Mouse (Mus musculus): ENCODE measurements around the gene Cilp2. TPM values are rescaled to one million over a fixed set of nuclear protein-coding genes. Genes with fewer than 3 reads are reported as not detected.

Cilp2 gene
- total RNA-seq, 2 experiments from 2014 or later, result not detected

DNA sequence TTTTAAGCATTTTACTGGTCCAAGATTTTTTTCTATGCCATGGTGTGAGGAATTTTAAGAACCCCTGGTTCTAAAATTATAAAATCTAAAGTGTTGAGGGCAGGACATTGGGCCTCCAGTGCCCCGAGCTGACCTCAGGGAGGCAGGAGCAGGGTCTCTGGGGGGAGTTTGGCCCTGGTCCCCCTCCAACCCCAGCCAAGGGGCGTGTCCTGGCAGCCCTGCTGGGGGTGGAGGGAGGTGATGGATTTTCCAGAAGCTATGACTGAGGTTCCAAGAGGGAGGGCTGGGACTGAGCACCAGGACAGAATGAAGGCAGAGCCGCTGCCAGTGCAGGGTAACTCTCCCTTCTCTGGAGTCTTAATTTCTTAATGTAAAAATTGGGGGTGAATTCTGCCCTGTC lies 9.5 kb downstream of the Cilp2 start:
- ATAC-seq (replicated peaks; ENCODE audit: low FRiP score, low TSS enrichment, poor library complexity, severe bottlenecking), result no peak

- ATAC-seq (replicated peaks; ENCODE audit: low FRiP score, low TSS enrichment, poor library complexity, severe bottlenecking), result no peak
These were observed 10.1 kb downstream of the Cilp2 start for GRCm38 (mm10) chr8:69877396-69877795.

DNA sequence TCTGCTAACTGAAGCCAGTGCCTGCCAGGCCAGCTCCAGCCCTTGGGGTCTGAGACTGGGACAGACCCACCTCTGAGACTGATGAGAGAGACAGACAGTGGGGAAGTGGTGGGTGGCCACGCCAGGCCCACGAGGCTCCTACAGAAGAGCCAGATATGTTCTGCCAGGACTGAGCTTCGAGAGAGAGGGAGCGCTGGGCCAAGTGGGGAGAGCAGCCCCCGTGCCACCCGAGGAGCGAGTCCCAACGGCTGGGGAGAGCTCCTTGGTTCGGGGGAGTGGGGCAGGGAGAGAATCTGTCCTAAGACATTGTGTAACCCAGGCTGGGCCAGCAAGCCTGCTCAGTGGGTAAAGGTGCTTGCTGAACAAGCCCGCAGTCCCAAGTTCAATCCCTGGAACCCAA lies 10.5 kb downstream of the Cilp2 start:
- no peak for ATAC-seq (replicated peaks; ENCODE audit: low FRiP score, low TSS enrichment, poor library complexity, severe bottlenecking)

- ATAC-seq (replicated peaks; ENCODE audit: low FRiP score, low TSS enrichment, poor library complexity, severe bottlenecking), result no peak
These were observed 11.4 kb downstream of the Cilp2 start for GRCm38 (mm10) chr8:69876097-69876496.

GRCm38 (mm10) chr8:69874654-69875053 lies 12.8 kb downstream of the Cilp2 start:
- ATAC-seq (replicated peaks; ENCODE audit: low FRiP score, low TSS enrichment, poor library complexity, severe bottlenecking), result no peak

DNA sequence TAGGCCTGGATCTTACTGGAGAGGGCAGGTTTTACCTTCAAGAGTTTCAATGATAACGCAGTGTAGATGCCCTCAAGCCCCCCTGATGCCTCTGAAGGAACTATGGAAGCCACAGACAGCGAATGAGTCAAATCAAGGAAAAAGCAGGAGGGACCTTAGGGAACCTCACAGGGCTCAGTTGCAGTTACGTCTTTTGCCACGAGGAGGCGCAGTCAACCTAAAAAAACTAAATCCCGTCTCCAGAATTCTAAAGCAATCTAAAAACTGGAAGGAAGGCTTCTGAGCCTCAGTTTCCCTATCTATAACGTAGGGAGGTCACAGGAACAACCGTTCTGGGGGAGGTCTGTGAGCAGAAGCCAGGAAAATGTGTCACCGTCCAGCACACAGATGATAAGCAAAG lies 13.3 kb downstream of the Cilp2 start:
- peak; percentile 39; the same call in 1 of the 2 replicates for ATAC-seq (replicated peaks; ENCODE audit: low FRiP score, low TSS enrichment, poor library complexity, severe bottlenecking)

DNA sequence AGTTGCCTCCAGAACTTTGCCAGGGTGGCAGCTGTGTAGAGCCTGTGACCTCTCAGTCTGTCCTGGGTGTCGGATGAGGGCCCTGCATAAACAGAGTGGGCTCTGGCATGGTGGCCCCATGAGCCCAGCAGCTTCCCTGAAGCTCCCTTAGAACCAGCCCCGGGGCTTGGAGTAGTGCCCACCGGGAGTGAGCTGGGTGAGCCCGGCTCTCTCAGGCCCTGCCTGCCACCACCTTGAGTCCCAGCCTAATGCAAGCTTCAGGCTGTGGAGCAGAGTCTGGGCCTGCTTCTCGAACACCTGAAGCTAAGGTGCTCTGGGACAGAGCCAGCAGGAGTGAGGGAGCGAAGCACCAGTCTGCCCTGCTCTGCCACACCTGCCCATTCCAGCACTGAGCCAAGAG lies 16.6 kb downstream of the Cilp2 start:
- ATAC-seq (replicated peaks; ENCODE audit: low FRiP score, low TSS enrichment, poor library complexity, severe bottlenecking), result no peak

- ATAC-seq (replicated peaks; ENCODE audit: low FRiP score, low TSS enrichment, poor library complexity, severe bottlenecking), result no peak
These were observed 17.3 kb downstream of the Cilp2 start for GRCm38 (mm10) chr8:69870003-69870765.

DNA sequence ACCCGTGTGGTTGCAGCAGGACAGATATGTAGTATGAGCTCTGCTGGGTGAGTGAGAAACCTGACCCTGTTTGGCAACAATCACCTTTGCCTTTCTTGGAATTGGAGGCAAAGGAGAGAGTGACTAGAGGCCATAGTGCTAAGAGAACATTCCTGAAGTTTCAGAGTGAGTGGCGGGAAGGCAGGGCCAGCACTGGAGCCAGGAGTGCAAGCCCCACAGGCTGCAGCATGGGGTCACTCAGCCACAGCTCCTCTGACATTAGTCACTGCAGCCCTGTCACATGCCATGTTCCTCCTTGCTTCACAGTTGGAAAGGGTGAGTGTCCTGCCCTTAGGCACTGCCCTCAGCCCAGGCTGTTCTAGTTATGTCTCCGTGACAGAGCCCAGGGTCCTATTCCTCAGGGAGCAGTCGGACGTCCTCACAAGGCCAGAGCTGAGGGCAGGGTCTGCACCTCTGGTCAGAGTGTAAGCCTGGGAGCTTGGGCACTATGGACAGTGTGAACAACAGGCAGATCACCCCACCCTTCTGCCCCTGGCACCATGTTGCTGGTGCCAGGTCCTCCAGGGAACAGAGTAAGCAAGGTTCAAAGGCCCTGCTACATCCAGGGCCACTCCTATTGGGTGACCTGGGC lies 19.7 kb downstream of the Cilp2 start:
- ATAC-seq (replicated peaks; ENCODE audit: low FRiP score, low TSS enrichment, poor library complexity, severe bottlenecking), result no peak

DNA sequence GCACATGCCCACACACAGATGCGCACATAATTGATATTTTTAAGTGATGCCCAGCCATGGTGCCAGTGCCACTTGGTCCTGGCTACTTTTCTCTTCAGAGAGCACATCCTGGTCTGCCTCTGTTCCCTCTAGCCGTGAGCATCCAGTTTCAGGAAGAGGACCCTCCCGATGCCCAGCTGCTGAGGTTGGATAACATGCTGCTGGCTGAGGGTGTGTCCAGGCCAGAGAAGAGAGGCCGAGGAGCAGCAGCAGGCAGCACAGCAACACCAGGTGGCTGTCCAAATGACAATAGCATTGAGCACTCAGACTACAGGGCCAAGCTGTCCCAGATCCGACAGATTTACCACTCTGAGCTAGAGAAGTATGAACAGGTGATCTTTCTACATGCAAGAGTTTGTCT lies 23.3 kb downstream of the Cilp2 start:
- ATAC-seq (replicated peaks; ENCODE audit: low FRiP score, low TSS enrichment, poor library complexity, severe bottlenecking), result 0 out of 2 replicates have a peak, but pooled peaks have one; percentile 23

- peak; percentile 45 for ATAC-seq (replicated peaks; ENCODE audit: low FRiP score, low TSS enrichment, poor library complexity, severe bottlenecking)
These were observed 24.0 kb downstream of the Cilp2 start for GRCm38 (mm10) chr8:69863387-69864020.

DNA sequence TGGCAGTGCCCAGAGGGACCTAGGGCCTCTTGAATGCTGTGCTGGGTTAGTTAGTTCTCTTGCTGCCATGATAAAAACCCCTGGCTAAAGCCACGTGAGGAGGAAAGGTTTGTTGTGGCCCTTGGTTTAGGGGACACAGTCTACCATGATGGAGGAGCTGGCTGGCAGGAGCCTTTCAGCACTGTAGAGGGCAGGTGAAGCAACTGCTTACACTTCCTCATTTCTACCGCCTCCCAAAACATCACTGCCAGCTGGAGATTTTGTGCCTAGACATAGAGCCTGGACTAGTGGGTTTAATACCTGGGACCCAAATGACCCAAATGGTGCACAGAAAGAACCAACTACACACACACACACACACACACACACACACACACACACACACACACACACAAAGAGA lies 26.2 kb downstream of the Cilp2 start:
- no peak for ATAC-seq (replicated peaks; ENCODE audit: low FRiP score, low TSS enrichment, poor library complexity, severe bottlenecking)

GRCm38 (mm10) chr8:69860807-69861206 lies 26.7 kb downstream of the Cilp2 start:
- peak; percentile 45; the same call in 1 of the 2 replicates for ATAC-seq (replicated peaks; ENCODE audit: low FRiP score, low TSS enrichment, poor library complexity, severe bottlenecking)

- ATAC-seq (replicated peaks; ENCODE audit: low FRiP score, low TSS enrichment, poor library complexity, severe bottlenecking), result no peak
These were observed 33.6 kb downstream of the Cilp2 start for GRCm38 (mm10) chr8:69853869-69854268.

- 0 out of 2 replicates have a peak, but pooled peaks have one; percentile 10 for ATAC-seq (replicated peaks; ENCODE audit: low FRiP score, low TSS enrichment, poor library complexity, severe bottlenecking)
These were observed 36.5 kb downstream of the Cilp2 start for GRCm38 (mm10) chr8:69850926-69851506.

GRCm38 (mm10) chr8:69849899-69850298 lies 37.6 kb downstream of the Cilp2 start:
- peak; percentile 76 for ATAC-seq (replicated peaks; ENCODE audit: low FRiP score, low TSS enrichment, poor library complexity, severe bottlenecking)

- ATAC-seq (replicated peaks; ENCODE audit: low FRiP score, low TSS enrichment, poor library complexity, severe bottlenecking), result 0 out of 2 replicates have a peak, but pooled peaks have one; percentile 13
These were observed 38.5 kb downstream of the Cilp2 start for GRCm38 (mm10) chr8:69848951-69849350.

DNA sequence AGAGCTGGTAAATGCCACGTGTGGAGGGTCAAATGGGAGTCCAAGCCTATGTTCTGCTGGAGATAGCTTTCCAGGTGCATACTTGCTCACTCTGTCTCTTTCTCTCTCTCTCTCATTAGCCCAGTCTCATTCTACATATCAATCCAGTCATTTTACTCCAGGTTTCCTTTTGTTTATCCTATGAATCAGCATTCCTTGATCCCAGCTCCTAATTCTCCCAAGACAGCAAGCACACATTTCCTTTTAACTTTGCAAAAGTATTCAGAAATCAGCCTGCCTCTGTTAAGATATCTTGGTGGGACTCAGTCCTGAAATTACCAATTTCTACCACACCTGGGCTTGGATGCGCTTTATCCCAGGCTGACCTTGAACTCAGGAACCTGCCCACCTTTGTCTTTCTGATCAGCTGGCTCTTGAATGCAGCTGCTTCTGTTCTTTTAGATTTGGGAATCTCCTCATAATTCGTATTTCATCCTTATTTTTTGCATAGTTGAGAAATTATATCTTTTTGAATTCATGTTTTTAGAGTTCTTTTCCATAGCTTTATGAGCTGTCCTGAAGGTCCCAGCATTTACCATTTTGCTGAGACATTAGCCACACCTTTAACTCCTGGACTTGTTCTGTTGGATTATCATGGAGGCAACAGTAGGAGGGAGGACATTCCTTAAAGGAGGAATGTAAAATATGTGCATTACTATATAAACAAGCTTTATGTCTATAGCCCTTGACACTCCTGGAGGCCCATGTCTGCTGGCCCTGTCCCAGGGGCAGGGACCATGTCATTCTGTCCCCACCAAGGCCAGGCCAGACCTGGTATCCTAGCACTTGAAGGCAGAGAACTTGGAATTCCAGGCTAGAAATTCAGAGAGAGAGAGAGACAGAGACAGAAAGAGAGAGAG lies 40.1 kb downstream of the Cilp2 start:
- no peak for ATAC-seq (replicated peaks; ENCODE audit: low FRiP score, low TSS enrichment, poor library complexity, severe bottlenecking)

DNA sequence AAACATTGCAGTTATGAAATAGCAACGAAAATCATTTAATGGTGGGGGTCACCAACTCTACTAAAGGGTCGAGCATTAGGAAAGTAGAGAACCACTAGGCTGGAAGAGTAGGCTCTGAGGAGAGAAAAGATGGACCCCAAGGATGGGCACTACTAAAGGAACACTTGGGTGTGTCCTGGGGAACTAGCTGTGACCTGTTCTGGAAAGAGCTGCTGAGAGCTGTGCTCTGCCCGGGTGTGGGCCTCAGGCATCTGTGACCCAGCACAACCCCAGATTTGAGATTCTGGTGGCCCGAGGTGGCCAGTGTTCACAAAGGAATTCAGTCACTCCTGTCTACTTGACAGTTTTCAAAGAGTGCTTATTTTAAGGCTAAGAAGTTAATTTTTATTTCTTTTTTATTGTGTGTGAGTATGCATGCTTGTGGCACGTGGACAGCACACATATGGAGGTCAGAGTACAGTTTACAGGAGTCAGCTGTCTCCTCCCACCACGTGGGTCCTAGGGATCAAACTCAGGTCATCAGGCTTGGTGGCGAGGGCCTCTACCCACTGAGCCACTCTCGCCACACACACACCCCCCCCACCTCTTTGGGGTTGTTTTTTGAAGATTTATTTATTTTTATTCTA lies 50.3 kb downstream of the Cilp2 start:
- no peak for ATAC-seq (replicated peaks; ENCODE audit: low FRiP score, low TSS enrichment, poor library complexity, severe bottlenecking)
